Mouse (Mus musculus) c-Kit-positive CD71-positive TER-119-positive erythroid progenitor cells, embryonic 14.5 days (primary cell): ENCODE data around the gene Ccdc117.
A peak's percentile ranks its signal among the peaks of the same experiment; 100 is the strongest.
"Not testable (repeated sequence)": the region's sequence is repeated elsewhere in the genome, so short reads cannot be mapped to it uniquely, and the experiment has no call there.

Source experiments
- DNase-seq: peaks from one replicate; pipeline ENCODE4 v3.0.0-alpha.2; 2013; ENCODE audit warnings: low spot score

Gene Ccdc117

GRCm38 (mm10) chr11:5541799-5542481 lies at the start of gene Ccdc117:
TSS of gene Ccdc117 (minus strand) at chr11:5542187.
- DNase-seq, result peak; percentile 90

GRCm38 (mm10) chr11:5575046-5575445 lies 33.1 kb upstream of the Ccdc117 start:
- DNase-seq, result peak; percentile 48

GRCm38 (mm10) chr11:5573821-5574220 lies 31.8 kb upstream of the Ccdc117 start:
- DNase-seq, result peak; percentile 78

GRCm38 (mm10) chr11:5571856-5572255 lies 29.9 kb upstream of the Ccdc117 start:
- DNase-seq, result no peak

GRCm38 (mm10) chr11:5569474-5569873 lies 27.5 kb upstream of the Ccdc117 start, which contains the start of gene Ankrd36:
TSS of gene Ankrd36 (plus strand) at chr11:5569684.
- no peak for DNase-seq

GRCm38 (mm10) chr11:5568082-5568481 lies 26.1 kb upstream of the Ccdc117 start:
- no peak for DNase-seq

- DNase-seq, result no peak
These were observed 25.7 kb upstream of the Ccdc117 start for GRCm38 (mm10) chr11:5567654-5568053.

GRCm38 (mm10) chr11:5566506-5566905 lies 24.5 kb upstream of the Ccdc117 start:
- DNase-seq, result no peak

GRCm38 (mm10) chr11:5565596-5565995 lies 23.6 kb upstream of the Ccdc117 start:
- no peak for DNase-seq

- no peak for DNase-seq
These were observed 21.9 kb upstream of the Ccdc117 start for GRCm38 (mm10) chr11:5563898-5564297.

- DNase-seq, result no peak
These were observed 20.8 kb upstream of the Ccdc117 start for GRCm38 (mm10) chr11:5562625-5563268.

GRCm38 (mm10) chr11:5560273-5560672 lies 18.3 kb upstream of the Ccdc117 start:
- no peak for DNase-seq

- DNase-seq, result no peak
These were observed 9.9 kb upstream of the Ccdc117 start for GRCm38 (mm10) chr11:5551931-5552330.

- no peak for DNase-seq
These were observed 9.4 kb upstream of the Ccdc117 start for GRCm38 (mm10) chr11:5551430-5551829.

- no peak for DNase-seq
These were observed 4.7 kb upstream of the Ccdc117 start for GRCm38 (mm10) chr11:5546693-5547092.

- no peak for DNase-seq
These were observed 3.5 kb upstream of the Ccdc117 start for GRCm38 (mm10) chr11:5545457-5545856.

GRCm38 (mm10) chr11:5544709-5545108 lies 2.7 kb upstream of the Ccdc117 start:
- not testable (repeated sequence) for DNase-seq

GRCm38 (mm10) chr11:5543281-5543680 lies 1.3 kb upstream of the Ccdc117 start:
- no peak for DNase-seq

- no peak for DNase-seq
These were observed 647 bp upstream of the Ccdc117 start for GRCm38 (mm10) chr11:5542482-5543185.

GRCm38 (mm10) chr11:5541230-5541798 lies 673 bp downstream of the Ccdc117 start:
- no peak for DNase-seq

GRCm38 (mm10) chr11:5540331-5540730 lies 1.7 kb downstream of the Ccdc117 start:
- DNase-seq, result no peak

GRCm38 (mm10) chr11:5537454-5537853 lies 4.5 kb downstream of the Ccdc117 start:
- DNase-seq, result not testable (repeated sequence)

- no peak for DNase-seq
These were observed 8.9 kb downstream of the Ccdc117 start for GRCm38 (mm10) chr11:5533108-5533507.
